Mouse (Mus musculus) urinary bladder, postnatal 25 days (tissue): Measurements from ENCODE around the gene Col23a1.
"Not testable (repeated sequence)": the region's sequence is repeated elsewhere in the genome, so short reads cannot be mapped to it uniquely, and the experiment has no call there.

Source experiments
- DNase-seq: peaks from one replicate; pipeline ENCODE4 v3.0.0; 2022; ENCODE audit warnings: low spot score

Col23a1 gene

GRCm38 (mm10) chr11:51591168-51591567, 301.4 kb downstream of the Col23a1 start:
- DNase-seq, result no peak

GRCm38 (mm10) chr11:51591915-51592314, 302.2 kb downstream of the Col23a1 start:
- no peak for DNase-seq

GRCm38 (mm10) chr11:51593368-51593767, 303.6 kb downstream of the Col23a1 start:
- no peak for DNase-seq

GRCm38 (mm10) chr11:51593849-51594248, 304.1 kb downstream of the Col23a1 start:
- no peak for DNase-seq

- no peak for DNase-seq
Measured at GRCm38 (mm10) chr11:51594715-51595350, 305.1 kb downstream of the Col23a1 start.

- no peak for DNase-seq
Measured at GRCm38 (mm10) chr11:51595459-51596083, 305.9 kb downstream of the Col23a1 start.

GRCm38 (mm10) chr11:51597553-51597952, 307.8 kb downstream of the Col23a1 start:
- no peak for DNase-seq

GRCm38 (mm10) chr11:51602253-51602652, 312.5 kb downstream of the Col23a1 start:
- no peak for DNase-seq

- DNase-seq, result peak; percentile 85
Measured at GRCm38 (mm10) chr11:51605602-51606446, 316.1 kb downstream of the Col23a1 start.

GRCm38 (mm10) chr11:51606447-51607095, 316.9 kb downstream of the Col23a1 start, which contains the start of gene Hnrnpab:
Gene Hnrnpab, minus strand, starts transcription at chr11:51606847.
- DNase-seq, result peak; percentile 95

GRCm38 (mm10) chr11:51607096-51607738, 317.5 kb downstream of the Col23a1 start:
- DNase-seq, result no peak

GRCm38 (mm10) chr11:51609266-51609909, 319.7 kb downstream of the Col23a1 start:
- no peak for DNase-seq

- DNase-seq, result not testable (repeated sequence)
Measured at GRCm38 (mm10) chr11:51609940-51610339, 320.2 kb downstream of the Col23a1 start.

- no peak for DNase-seq
Measured at GRCm38 (mm10) chr11:51614256-51614655, 324.5 kb downstream of the Col23a1 start.

- no peak for DNase-seq
Measured at GRCm38 (mm10) chr11:51615129-51615528, 325.4 kb downstream of the Col23a1 start.

GRCm38 (mm10) chr11:51615601-51616000, 325.9 kb downstream of the Col23a1 start:
- peak; percentile 61 for DNase-seq

GRCm38 (mm10) chr11:51616113-51616512, 326.4 kb downstream of the Col23a1 start:
- DNase-seq, result not testable (repeated sequence)

- peak; percentile 59 for DNase-seq
Measured at GRCm38 (mm10) chr11:51617693-51618092, 328.0 kb downstream of the Col23a1 start.

- no peak for DNase-seq
Measured at GRCm38 (mm10) chr11:51618894-51619408, 329.2 kb downstream of the Col23a1 start.

GRCm38 (mm10) chr11:51619409-51620060, 329.8 kb downstream of the Col23a1 start, which contains the start of gene Nhp2:
Gene Nhp2, plus strand, starts transcription at chr11:51619735.
- DNase-seq, result peak; percentile 94
